Mouse (Mus musculus): ENCODE data around the gene Spats2l.

Gene Spats2l

DNA sequence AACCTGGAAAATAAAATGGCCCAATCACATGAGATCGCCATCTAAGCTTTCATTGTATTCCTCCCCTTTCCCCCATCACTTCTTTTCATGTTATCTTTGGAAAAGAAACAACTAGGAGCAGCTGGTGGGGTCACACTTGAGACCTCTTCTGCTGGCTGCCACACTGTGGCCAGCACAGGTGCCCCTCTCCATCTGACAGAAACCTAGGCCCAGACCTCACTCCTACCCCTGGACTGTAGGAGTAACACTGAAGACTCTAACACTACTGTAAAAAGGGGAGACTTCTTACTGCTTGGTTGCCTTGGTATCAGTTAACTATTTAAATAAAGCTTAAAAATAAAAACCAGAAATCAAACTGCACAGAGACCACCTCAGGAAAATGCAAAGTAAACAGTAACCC is 181.8 kb downstream of the Spats2l start:
- intact Hi-C loops (cut with DNase I), result no loop called here

DNA sequence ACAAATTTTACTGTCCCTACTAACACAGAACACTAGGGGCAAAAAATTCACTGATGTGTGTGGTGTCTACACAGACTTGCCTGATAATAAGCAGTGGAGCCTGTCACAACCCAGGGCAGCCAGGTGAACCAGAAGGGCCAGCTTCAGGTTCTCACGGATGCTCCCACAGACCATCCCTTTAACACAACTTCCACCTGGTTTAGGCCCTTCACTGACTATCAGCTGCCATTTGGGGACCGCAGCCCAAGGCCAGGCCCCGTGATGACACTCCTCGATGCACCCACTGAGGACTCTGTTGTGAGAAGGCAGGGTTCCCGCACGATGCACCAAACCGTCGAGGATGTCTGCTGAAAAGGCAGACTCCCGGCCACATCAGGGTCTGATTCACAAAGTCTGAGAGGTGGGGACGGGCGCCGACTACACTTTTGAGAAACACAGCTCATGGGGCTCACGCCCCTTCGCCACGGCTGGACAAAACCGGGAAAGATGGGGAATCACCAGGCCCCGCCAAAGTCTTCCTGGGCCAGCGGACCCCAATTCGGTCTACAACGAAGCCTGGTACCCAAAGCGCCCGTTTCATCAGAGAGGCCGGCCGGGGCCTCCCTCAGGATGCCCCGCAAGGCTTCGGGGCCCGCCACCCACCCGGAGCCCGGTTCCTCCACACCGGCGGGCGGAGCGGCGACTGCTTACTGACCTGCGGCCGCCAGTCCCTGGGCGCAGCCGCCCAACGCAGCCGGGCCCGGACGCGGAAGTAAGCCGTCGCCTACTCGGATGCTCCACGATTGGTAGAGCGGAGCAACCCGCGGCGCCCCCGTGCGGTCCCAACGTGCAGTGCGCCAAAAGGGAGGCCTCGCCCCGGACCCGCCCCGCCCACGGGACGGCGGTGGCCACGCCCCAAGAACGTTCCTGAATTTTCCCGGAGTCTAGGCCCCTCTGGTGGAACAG is 195.6 kb downstream of the Spats2l start:
- intact Hi-C loops (cut with DNase I), result loop anchor here (5.0 kb wide), 2 partner anchors 143 to 542 kb away; partner anchors contain the start of gene Aox3

GRCm38 (mm10) chr1:57971588-57971987 is 197.6 kb downstream of the Spats2l start:
- intact Hi-C loops (cut with DNase I), result loop anchor here (5.0 kb wide), 1 partner anchor 141 kb away; the partner anchor contains the start of gene Aox3

DNA sequence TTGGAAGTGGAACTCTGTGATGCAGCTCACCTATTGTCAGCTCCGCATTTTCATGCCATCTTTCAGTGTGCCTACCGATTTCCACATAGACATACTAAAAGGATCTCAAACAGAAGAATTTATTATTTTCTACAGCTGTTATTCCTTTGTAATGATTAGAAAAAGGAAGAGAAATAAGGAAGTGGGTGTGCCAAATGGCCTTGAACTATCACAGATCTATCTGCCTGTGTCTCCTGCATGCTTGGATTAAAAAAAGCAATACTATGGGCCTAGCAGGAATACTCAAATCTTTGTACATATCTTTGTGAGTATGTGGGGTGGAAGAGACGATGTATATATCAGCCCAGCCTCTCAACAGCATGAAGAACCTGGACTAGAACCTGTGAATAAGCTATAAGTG is 202.9 kb downstream of the Spats2l start:
- intact Hi-C loops (cut with DNase I), result no loop called here

DNA sequence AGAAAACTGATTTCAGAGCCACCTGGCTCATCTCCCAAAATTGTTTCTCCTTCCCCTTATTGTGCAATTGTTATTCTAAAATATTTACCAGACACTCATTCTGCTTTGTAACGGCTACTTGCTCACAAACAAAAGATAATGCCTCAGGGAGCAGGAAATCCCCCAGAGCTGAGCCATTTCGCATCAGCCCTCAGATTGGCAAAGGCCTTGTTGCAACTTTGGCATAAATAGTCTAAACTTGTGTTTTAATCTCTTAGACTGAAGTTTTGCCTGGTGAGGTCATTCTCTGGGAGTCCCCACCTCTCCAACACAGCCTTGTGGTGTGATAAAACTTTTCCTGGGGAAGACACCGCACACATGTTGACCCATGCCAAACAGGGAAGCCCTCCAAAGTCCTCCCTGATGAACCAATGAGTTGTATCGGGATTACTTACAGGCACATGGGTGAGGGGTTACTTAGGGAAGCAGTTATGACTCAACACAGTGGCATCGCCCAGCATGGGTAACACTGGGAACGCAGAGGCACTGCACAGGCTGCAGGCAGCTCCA is 215.2 kb downstream of the Spats2l start:
- intact Hi-C loops (cut with DNase I), result no loop called here

- intact Hi-C loops (cut with DNase I), result no loop called here
Observed at GRCm38 (mm10) chr1:57991277-57991676, 217.3 kb downstream of the Spats2l start.

DNA sequence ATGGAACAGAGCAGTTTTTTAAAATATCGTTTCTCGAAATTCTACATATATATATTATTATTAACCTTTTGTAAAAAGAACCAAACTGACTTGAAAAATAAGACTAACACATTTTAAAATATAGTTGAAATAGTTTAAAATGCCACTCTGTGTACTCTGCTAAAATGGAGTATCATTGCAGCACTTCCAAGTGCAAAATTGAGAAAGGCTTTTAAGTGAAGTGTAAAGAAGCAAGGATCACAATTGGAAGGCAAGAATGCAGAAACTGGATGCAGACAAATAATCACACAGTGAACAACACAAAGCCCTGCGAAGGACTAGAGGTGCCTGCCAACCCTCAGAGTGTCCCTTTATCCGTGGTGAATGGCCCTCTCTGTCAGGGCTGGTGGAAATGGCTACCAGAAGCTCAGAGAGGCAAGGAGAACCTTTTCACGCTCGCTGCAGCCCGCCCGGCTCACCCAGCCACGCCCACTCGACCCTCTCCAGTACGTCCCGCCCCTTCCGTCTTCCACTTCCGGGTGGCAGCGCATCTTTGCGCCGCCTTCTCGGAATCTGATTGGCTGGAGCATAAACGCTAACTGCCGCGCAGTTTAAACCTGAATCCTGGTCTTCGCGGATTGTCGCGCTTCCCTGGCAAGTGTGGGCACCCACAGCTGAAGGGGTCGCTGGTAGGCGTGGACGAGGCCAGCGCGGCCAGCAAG is 221.6 kb downstream of the Spats2l start, which contains the start of gene Sgo2a:
Sgo2a (plus strand) TSS at position 540 of the 701 bp plus-strand sequence.
- intact Hi-C loops (cut with DNase I), result no loop called here

DNA sequence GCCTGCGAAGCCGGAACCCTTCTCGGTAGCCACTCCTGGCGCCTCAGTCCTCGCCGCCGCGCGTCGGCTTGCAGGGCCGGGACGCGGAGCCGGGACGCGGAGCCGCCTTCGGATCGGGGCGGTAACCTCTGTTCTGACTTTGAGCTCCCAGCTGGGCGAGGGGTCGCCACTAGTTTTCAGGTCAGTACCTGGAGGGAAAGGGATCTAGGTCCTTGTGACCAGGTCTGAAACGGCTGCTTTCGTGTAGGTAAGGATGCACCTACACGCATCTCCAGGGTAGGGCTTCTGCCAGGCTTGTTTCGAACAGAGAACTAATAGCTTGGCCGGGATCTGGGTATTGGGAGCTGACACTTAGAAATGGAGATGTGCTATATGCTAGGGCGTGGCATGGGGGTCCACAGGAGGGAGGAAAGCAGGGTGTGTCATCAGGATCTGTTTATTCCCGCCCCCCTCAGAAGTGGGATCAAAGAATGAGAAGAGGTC is 222.2 kb downstream of the Spats2l start:
- intact Hi-C loops (cut with DNase I), result no loop called here
